Mouse (Mus musculus): ENCODE results near the gene Btnl6.
"Not testable (repeated sequence)": the region's sequence is repeated elsewhere in the genome, so short reads cannot be mapped to it uniquely, and the experiment has no call there.

The Btnl6 gene

GRCm38 (mm10) chr17:34496539-34496938 is 20.6 kb downstream of the Btnl6 start:
- DNase-seq = no peak

GRCm38 (mm10) chr17:34495156-34495555 is 22.0 kb downstream of the Btnl6 start:
- not testable (repeated sequence) for DNase-seq

- no peak for DNase-seq
Observed at GRCm38 (mm10) chr17:34492796-34493195, 24.4 kb downstream of the Btnl6 start.

GRCm38 (mm10) chr17:34477238-34478013 is 39.7 kb downstream of the Btnl6 start, which contains the start of gene Btnl4:
Gene Btnl4, minus strand, starts transcription at chr17:34477318.
- DNase-seq = not testable (repeated sequence)

DNA sequence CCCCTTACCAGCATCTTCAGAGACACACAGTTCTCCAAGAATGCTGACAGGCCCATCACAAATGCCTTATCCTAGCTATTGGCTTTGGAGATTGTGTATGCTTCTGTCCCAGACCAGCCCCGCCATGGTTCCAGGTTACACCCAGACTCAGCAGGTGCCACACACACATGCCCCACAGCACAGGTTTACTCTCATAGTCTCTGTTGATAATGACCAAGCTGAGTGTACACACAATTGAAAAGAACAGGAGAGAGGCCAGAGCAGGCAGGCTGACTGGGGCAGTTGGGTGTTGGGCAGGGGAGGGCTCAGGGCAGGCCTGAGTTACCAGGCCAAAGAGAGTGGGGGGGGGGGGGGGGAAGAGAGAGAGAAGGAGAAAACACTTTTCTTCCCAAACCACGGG is 40.7 kb downstream of the Btnl6 start:
- no peak for DNase-seq

DNA sequence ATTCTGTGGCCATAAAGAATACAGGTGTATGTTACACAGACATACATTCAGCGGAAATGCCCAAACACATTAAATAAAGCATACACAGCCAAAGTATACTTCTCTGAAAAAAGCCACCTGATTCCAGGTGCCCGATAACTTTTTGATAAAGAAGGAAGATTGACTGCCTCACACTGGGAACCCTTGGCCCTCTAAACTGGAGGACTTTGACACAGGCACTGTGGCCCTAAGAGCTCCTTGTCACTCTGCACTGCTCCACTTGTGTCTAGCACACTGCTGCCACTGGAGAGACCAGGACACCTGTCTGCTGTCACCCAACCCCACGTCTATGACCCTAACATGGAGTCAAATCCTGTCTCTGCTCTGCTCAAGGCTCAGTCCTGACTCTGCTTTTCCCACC is 42.1 kb downstream of the Btnl6 start:
- no peak for DNase-seq

GRCm38 (mm10) chr17:34470491-34470890 is 46.7 kb downstream of the Btnl6 start:
- no peak for DNase-seq

DNA sequence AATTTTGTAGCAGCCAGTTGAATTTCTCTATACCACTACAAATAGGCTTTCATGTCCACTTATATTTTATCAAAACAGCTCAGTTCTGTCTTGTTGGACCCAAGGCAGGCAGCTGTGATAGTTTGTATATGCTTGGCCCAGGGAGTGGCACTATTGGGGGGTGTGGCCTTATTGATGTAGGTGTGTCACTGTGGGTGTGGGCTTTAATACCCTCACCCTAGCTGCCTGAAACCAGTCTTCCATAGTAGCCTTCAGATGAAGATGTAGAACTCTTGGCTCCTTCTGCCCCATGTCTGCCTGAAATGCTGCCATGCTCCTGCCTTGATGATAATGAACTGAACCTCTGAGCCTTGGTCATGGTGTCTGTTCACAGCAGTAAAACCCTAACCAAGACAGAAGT is 51.2 kb downstream of the Btnl6 start:
- not testable (repeated sequence) for DNase-seq

DNA sequence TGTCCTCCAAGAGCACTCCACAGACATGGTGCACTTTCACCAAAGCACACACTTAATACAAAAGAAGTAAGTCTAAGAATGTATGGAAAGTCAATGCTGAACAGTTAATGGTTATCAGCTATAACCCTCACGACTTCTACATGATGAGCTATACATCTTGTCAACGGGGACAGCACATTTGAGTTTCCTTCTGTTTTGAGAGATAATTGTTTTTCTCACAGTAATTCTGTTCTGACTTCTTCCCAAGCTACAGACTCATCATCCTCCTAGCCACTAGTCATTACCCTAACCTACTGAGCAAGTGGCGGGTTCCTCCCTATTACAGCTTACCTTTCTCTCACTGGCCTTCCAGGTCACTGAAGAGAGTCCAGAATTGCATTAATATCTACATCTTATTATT is 57.9 kb downstream of the Btnl6 start:
- DNase-seq = no peak

Data from kidney, adult 8-10 months (tissue).